Mouse (Mus musculus) lung, postnatal 4 days (tissue): ENCODE results near the gene Pfdn2.

Experiments
- DNase-seq, 2 experiments: peaks; one replicate each; pipeline ENCODE4 v3.0.0; 2021

The Pfdn2 gene

GRCm38 (mm10) chr1:171356814-171357213 lies 11.3 kb downstream of the Pfdn2 start:
- DNase-seq: no peak

GRCm38 (mm10) chr1:171358421-171358820 lies 13.0 kb downstream of the Pfdn2 start:
- peak in 1 of 2 experiments; percentile 56 for DNase-seq

- DNase-seq: no peak
Observed at GRCm38 (mm10) chr1:171360253-171360652, 14.8 kb downstream of the Pfdn2 start.

GRCm38 (mm10) chr1:171360656-171361055 lies 15.2 kb downstream of the Pfdn2 start, which contains the start of gene Klhdc9:
Klhdc9 (minus strand) TSS chr1:171360798.
- peak; percentile 92 for DNase-seq

- peak in 1 of 2 experiments; percentile 82 for DNase-seq
Observed at GRCm38 (mm10) chr1:171361106-171362103, 15.9 kb downstream of the Pfdn2 start.

- no peak for DNase-seq
Observed at GRCm38 (mm10) chr1:171365934-171366333, 20.5 kb downstream of the Pfdn2 start.

- peak; percentile 74 to 81 for DNase-seq
Observed at GRCm38 (mm10) chr1:171369845-171370556, 24.5 kb downstream of the Pfdn2 start, which contains the start of gene Nectin4. Nectin4 (plus strand) TSS chr1:171370099.

GRCm38 (mm10) chr1:171372880-171373279 lies 27.4 kb downstream of the Pfdn2 start:
- DNase-seq: no peak

- no peak for DNase-seq
Observed at GRCm38 (mm10) chr1:171373946-171374345, 28.5 kb downstream of the Pfdn2 start.

- DNase-seq: peak; percentile 77 to 88
Observed at GRCm38 (mm10) chr1:171375646-171376097, 30.2 kb downstream of the Pfdn2 start.

- DNase-seq: no peak
Observed at GRCm38 (mm10) chr1:171378298-171378697, 32.8 kb downstream of the Pfdn2 start.

GRCm38 (mm10) chr1:171379935-171380599 lies 34.6 kb downstream of the Pfdn2 start:
- peak; percentile 84 to 89 for DNase-seq

GRCm38 (mm10) chr1:171382096-171382620 lies 36.7 kb downstream of the Pfdn2 start:
- no peak for DNase-seq

- no peak for DNase-seq
Observed at GRCm38 (mm10) chr1:171384361-171384760, 38.9 kb downstream of the Pfdn2 start.

GRCm38 (mm10) chr1:171385171-171385570 lies 39.7 kb downstream of the Pfdn2 start:
- DNase-seq: no peak

GRCm38 (mm10) chr1:171387099-171387498 lies 41.6 kb downstream of the Pfdn2 start:
- peak in 1 of 2 experiments; percentile 49 for DNase-seq

GRCm38 (mm10) chr1:171388376-171389102 lies 43.1 kb downstream of the Pfdn2 start, which contains the start of gene Arhgap30:
Arhgap30 (plus strand) TSS chr1:171388954.
- DNase-seq: peak; percentile 79 to 84

GRCm38 (mm10) chr1:171390101-171390500 lies 44.6 kb downstream of the Pfdn2 start:
- DNase-seq: peak; percentile 67 to 70

GRCm38 (mm10) chr1:171401821-171402220 lies 56.4 kb downstream of the Pfdn2 start:
- no peak for DNase-seq

GRCm38 (mm10) chr1:171402991-171403390 lies 57.5 kb downstream of the Pfdn2 start:
- no peak for DNase-seq

GRCm38 (mm10) chr1:171407263-171407662 lies 61.8 kb downstream of the Pfdn2 start:
- DNase-seq: no peak
